Comparison of ENCODE assay signal across 26 mouse cellular contexts in the genomic region with DNA sequence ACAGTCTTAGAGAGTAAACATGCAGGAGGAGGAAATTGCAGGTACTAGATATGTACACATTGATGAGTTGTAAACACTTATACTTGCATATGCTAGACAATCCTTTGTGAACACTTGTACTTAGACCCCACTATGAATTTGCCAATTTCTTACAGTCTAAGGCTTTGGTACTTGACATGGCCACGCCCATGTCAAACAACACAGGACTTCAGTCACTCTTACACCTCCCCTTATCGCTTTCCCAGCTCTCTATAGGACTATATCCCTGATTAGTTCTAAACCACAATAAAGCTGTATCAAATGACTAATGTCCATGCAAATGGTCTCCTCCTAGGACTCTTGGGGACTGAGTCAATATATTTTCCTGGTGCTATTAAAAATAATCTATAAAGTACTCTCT.
"Had no signal": no experiment of that assay in that cellular context is flagged by ENCODE, and none has a peak within 500 bp of the region (broad histone marks: within the 10 kb centered on the region; RNA-seq: fewer than 3 reads in every experiment).

No protein-coding gene starts in this region.

- H3K9me3 ChIP-seq: heart, embryonic 10.5 days; heart, embryonic 12.5 days; hindbrain, embryonic 10.5 days; hindbrain, embryonic 12.5 days; kidney, embryonic 15.5 days; limb, embryonic 10.5 days; limb, embryonic 12.5 days; liver, embryonic 13.5 days; liver, embryonic 15.5 days had no signal

- H3K4me2 ChIP-seq: heart, embryonic 12.5 days; hindbrain, embryonic 12.5 days; hindbrain, embryonic 14.5 days; kidney, embryonic 15.5 days; limb, embryonic 12.5 days; liver, embryonic 11.5 days; liver, embryonic 13.5 days; liver, embryonic 15.5 days had no signal

- H3K4me3 ChIP-seq: heart, embryonic 10.5 days; heart, embryonic 12.5 days; hindbrain, embryonic 10.5 days; hindbrain, embryonic 12.5 days; kidney, embryonic 15.5 days; limb, embryonic 10.5 days; limb, embryonic 12.5 days; liver, embryonic 13.5 days; liver, embryonic 15.5 days had no signal

- ATAC-seq: hindbrain, embryonic 16.5 days; inflammation-experienced regulatory T-cells, adult 6 months had no signal

- H3K27me3 ChIP-seq: heart, embryonic 12.5 days; hindbrain, embryonic 12.5 days had no signal

- H3K27ac ChIP-seq: heart, embryonic 10.5 days; hindbrain, embryonic 10.5 days; hindbrain, embryonic 12.5 days; hindbrain, embryonic 14.5 days; kidney, embryonic 15.5 days; kidney, postnatal 0 days; limb, embryonic 10.5 days; limb, embryonic 12.5 days; liver, embryonic 13.5 days; liver, embryonic 15.5 days had no signal

- H3K36me3 ChIP-seq: heart, embryonic 10.5 days; heart, embryonic 12.5 days; hindbrain, embryonic 10.5 days; hindbrain, embryonic 12.5 days; kidney, embryonic 15.5 days; limb, embryonic 10.5 days; limb, embryonic 12.5 days; liver, embryonic 13.5 days; liver, embryonic 15.5 days had no signal

- DNase-seq: gastrocnemius, postnatal 14 days; heart, adult 18-20 months; heart, postnatal 10 days; heart, postnatal 4 days; kidney, adult 11 months; kidney, adult 2 months; kidney, adult 9 months; kidney, postnatal 14 days; kidney, postnatal 36 days; layer of hippocampus, adult 9-11 months; layer of hippocampus, postnatal 36 days; liver; liver, embryonic 13.5 days had no signal

- H3K9ac ChIP-seq: heart, embryonic 12.5 days; hindbrain, embryonic 12.5 days; hindbrain, embryonic 14.5 days; kidney, embryonic 15.5 days; limb, embryonic 12.5 days; liver, embryonic 13.5 days; liver, embryonic 15.5 days had no signal
